Mouse (Mus musculus): Measurements from ENCODE around the gene Vmn2r83.

DNA sequence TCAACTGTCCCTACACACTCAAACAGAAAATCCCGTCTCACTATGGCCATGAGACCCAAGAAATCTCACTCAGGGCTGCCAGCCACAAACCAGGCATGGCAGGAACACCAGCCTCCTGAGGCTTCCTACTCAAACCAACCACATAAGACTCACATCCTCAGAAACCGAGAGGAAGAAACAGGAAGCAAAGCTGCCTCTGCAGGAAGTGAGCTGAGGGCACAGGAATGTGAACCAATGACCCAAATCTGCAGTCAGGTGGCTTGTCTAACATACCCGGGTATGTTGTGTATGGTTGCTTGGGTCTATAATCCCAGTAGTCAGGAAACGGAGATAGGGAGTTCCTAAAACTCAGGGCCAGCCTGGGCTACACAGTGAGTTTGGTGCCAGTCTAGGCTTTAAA, 70.3 kb downstream of the Vmn2r83 start:
- no peak for TF ChIP-seq CTCF (IDR thresholded peaks at IDR 0.05; ENCODE audit: borderline replicate concordance, insufficient read depth, low read depth, low read length)
- no peak for TF ChIP-seq POLR2A (IDR thresholded peaks at IDR 0.05; ENCODE audit: borderline replicate concordance, insufficient read depth, low read length)
